Mouse (Mus musculus): ENCODE measurements at regions not wholly inside any gene's neighbourhood (a gene's known extent, or its start where the extent isn't known, plus 50 kb on each side); places are given as distances from the start of the nearest gene placed in this dataset.

- no peak for DNase-seq (ENCODE audit: low spot score)
Observed at GRCm38 (mm10) chrX:140164859-140165258, 102.2 kb downstream of the Pih1h3b start.

DNA sequence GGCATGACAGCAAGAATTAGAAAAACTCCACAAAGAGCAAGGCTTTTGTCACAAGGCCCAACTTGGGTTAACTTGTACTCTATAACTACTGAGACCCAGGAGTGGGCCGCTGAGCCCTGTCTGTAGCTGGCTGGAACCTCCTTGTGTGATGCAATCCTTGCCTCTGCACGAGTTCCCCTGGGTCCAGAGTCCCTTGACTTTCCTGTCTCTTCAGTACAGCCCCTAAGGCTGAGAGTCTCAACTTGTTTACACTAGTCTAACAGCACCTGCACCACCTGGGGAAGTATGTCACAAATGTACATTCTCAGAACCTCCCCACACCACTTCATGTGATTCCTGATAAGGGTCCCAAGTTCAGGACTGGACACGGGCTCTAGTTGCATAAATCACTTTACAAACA is 103.3 kb downstream of the Pih1h3b start:
- no peak for DNase-seq (ENCODE audit: low spot score)

DNA sequence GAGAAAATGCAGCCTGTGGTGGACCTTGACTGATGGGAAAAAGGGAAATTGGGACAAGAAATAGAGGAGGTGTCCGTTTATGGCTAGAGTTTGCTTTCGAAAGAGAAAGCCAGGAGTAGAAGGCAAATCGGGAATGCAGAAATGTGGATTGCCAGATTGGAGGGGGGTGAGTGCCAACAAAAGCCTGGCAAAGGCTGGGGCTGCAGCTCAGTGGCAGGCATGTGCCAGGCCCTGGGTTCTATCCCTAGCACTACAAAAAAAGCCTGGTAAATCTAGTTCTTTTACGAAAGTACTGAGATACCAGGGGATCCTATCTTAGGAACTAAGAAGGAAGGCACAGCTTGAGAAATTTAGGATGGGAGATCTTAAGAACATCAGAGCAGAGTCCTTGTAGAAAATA is 117.2 kb downstream of the Pih1h3b start:
- DNase-seq (ENCODE audit: low spot score) = no peak

DNA sequence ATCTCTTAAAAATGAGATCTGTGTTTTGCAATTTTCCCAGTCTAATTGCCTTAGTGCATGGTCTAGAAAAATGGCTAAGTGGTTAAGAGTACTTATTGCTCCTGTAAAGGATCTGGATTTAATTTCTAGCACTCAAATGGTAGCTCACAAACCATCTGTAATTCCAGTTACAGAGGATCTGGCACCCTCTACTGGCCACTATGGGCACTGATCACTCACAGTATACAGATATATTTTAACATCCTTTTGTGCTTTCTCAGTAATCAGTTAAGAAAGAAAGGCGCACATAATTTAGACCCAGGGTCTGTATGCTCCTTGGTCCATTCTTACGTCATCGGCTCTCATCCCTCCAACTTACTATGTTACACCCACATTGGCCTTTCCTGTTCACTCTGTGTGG is 120.3 kb downstream of the Pih1h3b start:
- DNase-seq (ENCODE audit: low spot score) = peak; percentile 15

GRCm38 (mm10) chrX:140203676-140204075 is 138.4 kb upstream of the Frmpd3 start:
- DNase-seq (ENCODE audit: low spot score) = no peak

DNA sequence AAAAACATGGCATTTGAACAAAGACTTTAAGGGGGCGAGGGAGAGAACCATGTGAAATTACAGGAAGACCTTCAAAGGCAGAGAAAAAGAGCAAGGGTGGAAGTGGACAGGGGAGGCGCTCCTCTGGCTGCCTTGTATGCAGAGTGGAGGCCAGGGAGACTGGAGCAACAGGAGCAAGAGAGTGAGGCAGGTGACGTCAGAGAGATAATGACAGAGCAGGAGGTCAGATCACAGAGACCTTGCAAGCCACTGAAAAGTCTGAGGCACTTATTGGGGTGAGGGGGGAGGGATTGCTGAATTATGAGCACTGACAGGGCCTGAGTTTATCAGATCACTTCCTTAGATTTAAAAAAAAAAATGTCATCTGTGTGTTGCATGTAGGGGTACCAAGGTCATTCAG is 133.3 kb upstream of the Frmpd3 start:
- DNase-seq (ENCODE audit: low spot score) = peak; percentile 3

GRCm38 (mm10) chrX:140212644-140213361 is 129.3 kb upstream of the Frmpd3 start:
- peak; percentile 27 for DNase-seq (ENCODE audit: low spot score)

DNA sequence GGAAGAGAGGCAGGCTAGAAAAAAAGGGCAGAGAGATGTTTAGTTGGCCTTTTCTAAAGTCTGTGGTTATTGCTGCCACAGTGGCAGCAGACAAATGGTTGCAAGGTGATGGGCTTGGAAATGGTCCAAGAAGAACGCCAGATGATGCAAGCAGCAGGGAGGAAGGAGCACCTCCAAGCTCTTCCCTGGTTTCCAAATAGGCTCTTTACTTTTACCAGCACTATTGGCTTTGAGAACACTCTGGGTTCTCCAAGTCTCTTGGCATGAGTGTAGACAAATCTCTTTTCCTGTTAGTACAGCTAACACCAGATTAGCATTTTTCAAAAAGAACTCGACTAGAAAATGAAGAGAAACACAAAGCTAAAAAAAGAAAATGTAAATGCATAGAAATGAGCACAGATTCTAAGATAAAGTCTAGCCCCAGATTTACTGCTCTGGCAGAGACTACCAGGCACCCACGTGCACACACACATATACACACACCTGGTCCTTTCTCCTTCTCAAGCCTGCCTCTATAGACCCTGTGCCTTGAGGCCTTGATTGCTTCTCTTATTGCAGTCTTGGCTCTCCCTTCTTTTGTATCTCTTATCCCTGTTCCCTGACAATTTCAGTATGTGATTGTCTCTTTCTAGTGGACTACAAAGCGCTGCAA is 127.7 kb upstream of the Frmpd3 start:
- DNase-seq (ENCODE audit: low spot score) = no peak

DNA sequence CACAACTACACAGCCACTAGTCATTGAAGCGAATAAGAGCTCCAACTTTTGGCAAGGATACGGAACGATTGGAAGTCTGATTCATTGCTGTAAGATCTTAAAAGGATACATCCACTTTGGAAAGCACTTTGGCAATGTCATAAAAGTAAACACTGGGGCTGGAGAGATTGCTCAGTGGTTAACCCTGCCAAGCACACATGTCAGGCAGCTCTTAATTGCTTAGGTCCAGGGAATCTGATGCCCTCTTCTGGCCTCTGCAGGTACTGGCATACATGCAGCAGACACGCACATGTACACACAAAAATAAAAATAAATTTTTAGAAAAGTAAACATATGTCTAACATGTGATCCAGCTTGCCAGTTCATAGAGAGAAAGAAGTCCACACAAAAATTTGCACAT is 86.3 kb upstream of the Frmpd3 start:
- no peak for DNase-seq (ENCODE audit: low spot score)

- no peak for DNase-seq (ENCODE audit: low spot score)
Observed at GRCm38 (mm10) chrX:140269742-140270457, 72.2 kb upstream of the Frmpd3 start.

GRCm38 (mm10) chrX:140277327-140277947 is 64.6 kb upstream of the Frmpd3 start:
- DNase-seq (ENCODE audit: low spot score) = peak; percentile 12

DNA sequence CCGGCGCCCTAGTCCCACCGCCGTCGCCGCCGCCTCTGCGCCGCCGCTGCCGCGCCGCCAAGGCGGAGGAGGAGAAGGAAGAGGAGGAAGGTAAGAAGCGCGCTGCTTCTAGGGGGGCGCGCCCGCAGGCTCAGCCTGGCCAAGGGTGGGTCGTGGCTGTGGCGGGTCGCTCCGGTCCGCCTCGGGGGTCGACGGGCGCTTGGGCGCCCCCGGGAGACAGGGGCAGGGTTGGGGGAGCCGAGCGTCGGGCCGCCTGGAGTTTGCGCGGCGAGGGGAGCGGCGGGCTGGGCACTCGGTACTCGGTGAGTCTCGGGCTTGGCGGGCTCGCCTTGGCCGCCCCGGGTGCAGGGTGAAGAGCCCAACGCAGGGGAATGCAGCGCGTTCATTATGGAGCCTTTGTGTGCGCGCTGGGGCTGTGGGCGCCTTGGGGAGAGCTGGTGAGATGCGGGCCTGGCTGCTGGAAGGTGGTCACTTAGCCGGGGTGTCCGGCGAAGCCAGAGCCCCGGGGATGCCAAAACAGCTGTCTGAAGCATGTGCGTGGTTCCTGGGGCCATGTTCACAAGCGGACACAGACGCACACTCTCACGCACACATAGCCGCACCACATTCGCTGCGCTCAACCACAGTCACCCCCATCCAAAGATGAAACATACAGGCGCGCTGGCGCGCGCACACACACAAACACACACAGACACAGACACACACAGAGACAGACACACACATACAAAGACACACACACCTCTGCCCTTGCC is 63.9 kb upstream of the Frmpd3 start:
- peak; percentile 14 for DNase-seq (ENCODE audit: low spot score)

GRCm38 (mm10) chrX:140279266-140279665 is 62.8 kb upstream of the Frmpd3 start:
- peak; percentile 42 for DNase-seq (ENCODE audit: low spot score)

DNA sequence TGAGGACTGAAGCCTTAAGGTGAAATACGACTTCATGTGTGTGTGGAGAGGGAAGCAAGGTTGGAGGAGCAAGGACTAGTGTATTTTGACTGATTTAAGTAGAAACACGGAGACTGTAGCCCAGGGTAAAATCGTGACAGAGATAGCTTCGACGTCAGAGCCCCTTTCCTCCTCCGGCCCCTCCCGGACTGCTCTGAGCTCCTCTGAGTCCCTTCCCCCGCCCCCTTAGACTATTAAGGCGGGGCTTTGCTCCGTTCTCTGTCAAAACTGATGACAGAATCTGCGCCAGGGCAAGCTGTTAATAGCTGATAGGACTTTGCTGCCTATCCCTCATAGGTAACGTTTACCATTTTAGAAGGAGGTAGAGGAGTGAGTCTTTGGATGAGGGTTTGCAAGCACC is 62.0 kb upstream of the Frmpd3 start:
- no peak for DNase-seq (ENCODE audit: low spot score)
